Mouse (Mus musculus) hindbrain, embryonic 16.5 days (tissue): ENCODE data around the gene Sun5. TPM values are rescaled to one million over a fixed set of nuclear protein-coding genes. Genes with fewer than 3 reads are reported as not detected.

Experiments
- polyA plus RNA-seq: library from polyadenylated mRNA; unstranded; fragments of >200 nt; fragmentation: Nextera tagmentation; extraction: Ambion mirVana; gene quantifications from 2 replicates; pipeline ENCODE4 v1.2.1, GENCODE M21; 2015

The Sun5 gene
- polyA plus RNA-seq, 1 experiment from 2014 or later: not detected

Other genes starting within 250 kb of the Sun5 start
- 93.4 and 94.7 TPM in 2 replicates for gene Commd7, start 238.3 kb downstream of the Sun5 start, polyA plus RNA-seq
- 3.1 and 4.2 TPM in 2 replicates for gene Dnmt3b, start 221.6 kb downstream of the Sun5 start, polyA plus RNA-seq
- 0.10 TPM in 1 of 2 replicates, not detected in the other for gene Dnmt3c, start 174.4 kb downstream of the Sun5 start, polyA plus RNA-seq
- 367 and 383 TPM in 2 replicates for gene Mapre1, start 129.8 kb downstream of the Sun5 start, polyA plus RNA-seq
- 0.10 TPM in 1 of 2 replicates, not detected in the other for gene Efcab8, start 91.2 kb downstream of the Sun5 start, polyA plus RNA-seq
- 0.11 and 0.14 TPM in 2 replicates for gene Bpifb2, start 4.0 kb upstream of the Sun5 start, polyA plus RNA-seq
- gene Bpifb6, start 29.3 kb upstream of the Sun5 start, polyA plus RNA-seq: not detected in 2 replicates
- 0.09 TPM in 1 of 2 replicates, not detected in the other for gene Bpifb3, start 47.1 kb upstream of the Sun5 start, polyA plus RNA-seq
- not detected in 2 replicates for gene Bpifb4, start 67.1 kb upstream of the Sun5 start, polyA plus RNA-seq
- not detected in 2 replicates for gene Bpifa6, start 103.9 kb upstream of the Sun5 start, polyA plus RNA-seq
- not detected in 2 replicates for gene Bpifa2, start 137.2 kb upstream of the Sun5 start, polyA plus RNA-seq